Mouse (Mus musculus) brain, embryonic 14.5 days (tissue): Measurements from ENCODE around the gene Synpr. TPM values are rescaled to one million over a fixed set of nuclear protein-coding genes. Genes with fewer than 3 reads are reported as not detected.

Experiments
- DNase-seq: peaks from one replicate; pipeline ENCODE4 v3.0.0-alpha.2; 2011; ENCODE audit warnings: low read depth
- CTCF ChIP-seq: fragments of 200-500 bp; IDR thresholded peaks from 2 replicates; pipeline ENCODE4 v1.5.1; 2012; ENCODE audit warnings: inconsistent platforms, mild to moderate bottlenecking, moderate library complexity, borderline replicate concordance; ENCODE audit not compliant: insufficient read depth, insufficient read length; ENCODE audit errors: extremely low read depth
- POLR2A ChIP-seq: fragments of 200-500 bp; IDR thresholded peaks from 2 replicates; pipeline ENCODE4 v1.6.1; 2012; ENCODE audit warnings: mild to moderate bottlenecking, inconsistent platforms, borderline replicate concordance; ENCODE audit not compliant: poor library complexity, insufficient read depth, insufficient read length, severe bottlenecking; ENCODE audit errors: extremely low read depth
- polyA plus RNA-seq: library from polyadenylated mRNA; depleted of rRNA; stranded (reverse); fragments of >200 nt; gene quantifications from 2 replicates; pipeline ENCODE4 v1.2.3, GENCODE M21; 2012

Synpr gene
- polyA plus RNA-seq, 1 experiment, result 25.2 TPM

DNA sequence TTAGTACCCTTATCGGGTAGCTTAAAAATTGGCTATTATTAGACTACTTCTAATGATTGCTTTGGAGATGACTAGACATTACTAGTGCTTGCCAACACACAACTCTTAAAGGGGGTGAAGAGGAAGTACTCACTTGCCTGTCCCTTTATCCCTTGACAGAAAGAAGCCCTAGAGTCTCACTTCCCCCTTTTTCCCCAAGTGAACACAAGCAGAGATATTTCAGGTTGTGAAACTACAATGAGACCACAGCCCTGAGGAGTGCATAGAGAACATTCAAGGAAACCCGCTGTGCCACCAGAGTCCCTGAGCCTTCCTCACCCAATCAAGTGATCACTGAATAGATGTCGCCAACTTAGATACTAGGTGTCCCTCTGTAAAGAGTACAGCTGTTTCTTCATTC lies 77.1 kb downstream of the Synpr start:
- DNase-seq, result no peak
- TF ChIP-seq POLR2A, result no peak
- no peak for TF ChIP-seq CTCF

- TF ChIP-seq CTCF (no peak), POLR2A (no peak)
- DNase-seq, result no peak
Measured at GRCm38 (mm10) chr14:13368309-13368708, 83.7 kb downstream of the Synpr start.

DNA sequence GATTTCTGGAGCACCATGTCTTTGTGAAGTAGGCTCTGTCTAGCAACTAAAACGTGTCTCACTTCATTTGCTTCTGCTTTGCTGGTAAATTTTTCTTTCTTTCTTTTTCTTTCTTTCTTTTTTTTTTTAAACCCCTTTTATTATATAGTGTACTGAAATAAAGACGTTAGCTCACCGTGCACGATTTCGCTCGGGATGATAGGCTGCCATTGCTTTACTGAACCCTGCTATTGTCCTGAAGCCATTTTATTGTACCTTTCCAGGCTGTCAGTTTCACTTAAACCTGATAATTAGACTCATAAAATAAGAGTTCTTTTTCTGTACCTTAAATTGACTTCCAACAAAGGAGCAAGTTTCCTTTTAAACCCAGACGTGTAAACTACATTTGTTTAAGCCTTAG lies 104.5 kb downstream of the Synpr start:
- peak; percentile 29 for DNase-seq
- TF ChIP-seq POLR2A (no peak), CTCF (no peak)

GRCm38 (mm10) chr14:13389954-13390353 lies 105.4 kb downstream of the Synpr start:
- TF ChIP-seq POLR2A (no peak), CTCF (no peak)
- peak; percentile 59 for DNase-seq

DNA sequence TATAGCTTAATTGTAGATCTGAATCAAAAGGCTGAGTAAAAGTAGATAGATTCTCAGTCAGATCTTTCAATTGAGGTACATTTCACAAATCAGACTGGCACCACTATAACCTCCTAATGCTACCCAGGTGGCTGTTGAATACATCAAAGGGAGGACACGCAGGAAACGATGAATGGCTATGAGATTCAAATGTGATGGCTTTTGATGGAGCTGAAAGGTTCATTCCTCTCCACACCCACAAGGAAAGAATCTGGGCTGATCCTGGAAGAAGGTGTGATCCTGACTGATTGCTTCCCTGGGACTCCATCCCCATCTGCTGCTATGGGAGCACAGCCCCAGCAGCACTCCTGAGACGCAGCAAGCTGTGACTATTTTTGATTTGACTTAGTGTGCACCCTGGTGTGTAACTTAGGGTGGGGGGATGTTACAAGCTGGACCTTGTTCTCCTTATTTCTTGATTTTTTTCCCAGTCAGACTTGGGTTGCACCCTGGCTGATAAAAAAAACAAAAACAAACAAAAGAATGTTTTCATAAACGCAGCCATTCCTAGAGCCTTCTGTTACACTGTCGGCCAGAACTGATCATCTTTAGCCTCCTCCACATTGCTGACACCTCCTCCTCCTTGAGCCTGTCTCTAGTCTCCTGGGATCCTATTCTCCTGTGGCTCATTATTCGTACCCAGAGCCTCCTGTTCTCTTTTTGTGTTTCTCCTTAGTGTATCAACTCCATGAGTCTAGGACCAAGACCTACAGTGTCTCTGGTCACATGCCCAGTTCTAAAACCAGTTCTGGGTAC lies 114.8 kb downstream of the Synpr start:
- TF ChIP-seq CTCF (no peak), POLR2A (no peak)
- no peak for DNase-seq

GRCm38 (mm10) chr14:13411636-13412035 lies 127.1 kb downstream of the Synpr start:
- no peak for TF ChIP-seq CTCF
- no peak for TF ChIP-seq POLR2A
- DNase-seq, result no peak

GRCm38 (mm10) chr14:13440723-13441122 lies 156.1 kb downstream of the Synpr start:
- TF ChIP-seq POLR2A (no peak), CTCF (no peak)
- no peak for DNase-seq

GRCm38 (mm10) chr14:13444908-13445307 lies 160.3 kb downstream of the Synpr start:
- no peak for DNase-seq
- TF ChIP-seq POLR2A (no peak), CTCF (no peak)

DNA sequence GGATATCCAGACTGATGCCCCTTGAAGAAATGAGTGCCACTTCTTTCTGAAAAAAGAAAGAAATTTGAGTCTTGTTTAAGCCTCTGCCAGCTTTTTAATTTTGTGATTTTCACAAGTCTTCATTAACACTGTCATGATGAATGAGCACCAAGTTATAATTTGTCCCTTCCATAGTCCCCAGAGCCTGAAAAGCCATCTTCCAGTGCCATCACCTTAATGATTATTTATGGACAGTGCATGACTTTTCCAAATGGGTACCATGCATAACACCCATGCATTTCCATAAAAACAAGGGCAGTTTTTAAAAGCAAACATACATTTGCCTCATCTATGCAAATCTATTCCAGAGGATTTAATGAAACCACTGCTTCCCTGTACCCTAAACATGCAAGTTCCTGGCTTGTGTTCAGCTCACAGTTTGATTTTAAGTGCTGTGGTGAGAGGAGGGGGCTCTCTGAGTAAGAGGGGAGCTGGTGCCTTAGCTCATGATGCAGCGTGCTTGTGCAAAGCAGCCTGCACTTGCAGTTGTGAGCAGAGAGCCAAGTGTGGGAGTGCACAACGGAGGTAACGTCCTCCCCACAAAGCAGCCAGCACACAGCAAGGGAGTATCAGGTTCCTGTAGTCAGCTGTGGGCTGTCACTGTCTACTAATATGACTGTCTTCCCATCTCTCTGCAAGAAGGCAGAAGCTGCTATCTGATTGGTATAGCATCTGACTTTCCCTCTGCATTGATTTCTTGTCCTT lies 169.1 kb downstream of the Synpr start:
- TF ChIP-seq POLR2A, result no peak
- DNase-seq, result peak; percentile 67

DNA sequence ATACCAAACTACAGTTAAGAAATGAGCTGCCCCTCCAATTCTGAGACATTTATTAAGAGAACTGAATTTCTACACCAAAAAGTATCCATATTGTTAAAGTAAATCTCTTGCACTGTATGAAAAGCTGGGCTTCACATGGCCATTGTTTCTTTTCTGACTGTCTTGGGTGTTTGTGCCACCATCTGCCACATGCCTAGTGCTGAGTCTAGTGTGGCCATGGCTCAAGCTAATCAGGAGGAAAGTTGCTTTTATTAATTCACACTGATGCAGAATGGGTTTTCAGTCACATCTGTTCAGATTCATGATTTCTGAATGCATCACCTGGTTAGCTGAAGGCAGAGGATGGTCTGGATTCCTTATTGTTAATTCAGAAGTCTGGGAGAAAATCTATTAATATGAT lies 170.4 kb downstream of the Synpr start:
- TF ChIP-seq POLR2A, result no peak
- TF ChIP-seq CTCF, result no peak
- peak; percentile 77 for DNase-seq

- TF ChIP-seq POLR2A (no peak), CTCF (peak; percentile 22; the same call in 1 of the 2 replicates)
- peak; percentile 65 for DNase-seq
Measured at GRCm38 (mm10) chr14:13459333-13459732, 174.8 kb downstream of the Synpr start.

DNA sequence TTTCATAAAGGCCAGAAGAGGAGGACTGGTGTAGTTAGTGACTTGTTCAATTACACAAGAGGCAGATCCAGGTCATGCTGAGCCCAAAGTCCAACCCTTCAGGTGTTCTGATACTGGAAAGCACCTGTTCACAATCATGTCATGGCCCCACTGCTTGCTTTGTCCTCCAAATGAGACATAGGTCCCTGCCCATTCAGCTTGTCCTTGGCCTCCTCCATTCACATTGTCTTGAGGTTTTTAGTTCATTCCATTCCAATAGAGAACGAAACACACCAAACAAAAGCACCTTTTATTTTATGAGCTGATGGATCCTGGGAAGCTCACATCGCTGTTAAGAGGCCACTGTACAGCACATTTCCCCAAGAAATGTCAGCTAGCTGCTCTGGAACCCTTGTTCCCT lies 184.6 kb downstream of the Synpr start:
- DNase-seq, result no peak
- TF ChIP-seq CTCF (no peak), POLR2A (no peak)

GRCm38 (mm10) chr14:13477821-13478220 lies 193.2 kb downstream of the Synpr start:
- peak; percentile 71 for DNase-seq
- TF ChIP-seq POLR2A (no peak), CTCF (no peak)

GRCm38 (mm10) chr14:13505355-13505754 lies 220.8 kb downstream of the Synpr start:
- no peak for TF ChIP-seq CTCF
- TF ChIP-seq POLR2A, result no peak
- DNase-seq, result no peak
